In genomic region chr12:72719452-72720087, GRCm38 (mm10) we compare ENCODE assay signal across 19 mouse cellular contexts. TPM values are rescaled to one million over a fixed set of nuclear protein-coding genes. Genes with fewer than 3 reads are reported as not detected.
DNase-seq lines count a peak whose midpoint lies in the region; ATAC-seq and TF ChIP-seq lines count a peak whose summit lies in the region.
"Had no signal": no experiment of that assay in that cellular context is flagged by ENCODE, and none has a peak within 500 bp of the region (broad histone marks: within the 10 kb centered on the region; RNA-seq: fewer than 3 reads in every experiment).

No protein-coding gene starts in this region.

- no peak overlapping the region for H3K4me3 ChIP-seq in kidney, postnatal 0 days (replicated peaks; ENCODE audit: low read depth, low read length)
- H3K4me3 ChIP-seq in kidney, embryonic 15.5 days (replicated peaks), result no peak overlapping the region
- H3K4me3 ChIP-seq in heart, embryonic 12.5 days, result no peak overlapping the region
- H3K4me3 ChIP-seq in kidney, embryonic 16.5 days (ENCODE audit: low read length), result no peak overlapping the region
- H3K4me3 ChIP-seq: forebrain, embryonic 12.5 days had no signal

- no peaks in the 10 kb centered on the region for H3K4me1 ChIP-seq in kidney, postnatal 0 days (replicated peaks; ENCODE audit: insufficient read depth, low read length)
- peaks cover 6% of the 10 kb centered on the region; the same call in 1 of the 2 replicates for H3K4me1 ChIP-seq in kidney, embryonic 15.5 days
- H3K4me1 ChIP-seq in heart, embryonic 12.5 days (replicated peaks), result peaks cover 17% of the 10 kb centered on the region
- 0 out of 2 replicates have a peak, but pooled peaks cover 5% of the 10 kb centered on the region for H3K4me1 ChIP-seq in kidney, embryonic 16.5 days (ENCODE audit: insufficient read depth, low read length)
- H3K4me1 ChIP-seq: forebrain, embryonic 12.5 days had no signal

- no peaks in the 10 kb centered on the region for H3K9me3 ChIP-seq in kidney, postnatal 0 days (replicated peaks; ENCODE audit: low read length)
- H3K9me3 ChIP-seq in kidney, embryonic 15.5 days (replicated peaks), result no peaks in the 10 kb centered on the region
- H3K9me3 ChIP-seq in heart, embryonic 12.5 days (replicated peaks), result no peaks in the 10 kb centered on the region
- no peaks in the 10 kb centered on the region for H3K9me3 ChIP-seq in kidney, embryonic 16.5 days (ENCODE audit: low read length)
- H3K9me3 ChIP-seq: forebrain, embryonic 12.5 days had no signal

- no peak for ATAC-seq in kidney, postnatal 0 days (replicated peaks; ENCODE audit: low FRiP score, low read depth)
- ATAC-seq in kidney, embryonic 15.5 days (replicated peaks; ENCODE audit: low FRiP score), result no peak
- 0 out of 2 replicates have a peak, but pooled peaks have one; percentile 45 for ATAC-seq in heart, embryonic 12.5 days (ENCODE audit: insufficient number of reproducible peaks, low FRiP score)
- ATAC-seq in kidney, embryonic 16.5 days (ENCODE audit: low FRiP score, low TSS enrichment), result no peak
- ATAC-seq in inflammation-experienced regulatory T-cells, adult 6 months, result no peak
- ATAC-seq: lung, postnatal 0 days; midbrain, embryonic 16.5 days had no signal

- H3K27me3 ChIP-seq in kidney, postnatal 0 days (ENCODE audit: insufficient read depth, low read length), result no peaks in the 10 kb centered on the region
- H3K27me3 ChIP-seq in kidney, embryonic 15.5 days, result no peaks in the 10 kb centered on the region
- H3K27me3 ChIP-seq in heart, embryonic 12.5 days (replicated peaks), result no peaks in the 10 kb centered on the region
- no peaks in the 10 kb centered on the region for H3K27me3 ChIP-seq in kidney, embryonic 16.5 days (ENCODE audit: insufficient read depth, low read length)
- H3K27me3 ChIP-seq: forebrain, embryonic 12.5 days had no signal

- TF ChIP-seq CTCF in kidney, postnatal 0 days (IDR thresholded peaks at IDR 0.05; ENCODE audit: low read depth), result no peak

- H3K4me2 ChIP-seq in kidney, postnatal 0 days (ENCODE audit: low read length), result no peak overlapping the region
- no peak overlapping the region for H3K4me2 ChIP-seq in kidney, embryonic 15.5 days
- H3K4me2 ChIP-seq in heart, embryonic 12.5 days, result no peak overlapping the region
- no peak overlapping the region for H3K4me2 ChIP-seq in kidney, embryonic 16.5 days (replicated peaks; ENCODE audit: low read depth, low read length)
- H3K4me2 ChIP-seq: forebrain, embryonic 12.5 days had no signal

- H3K36me3 ChIP-seq in kidney, postnatal 0 days (ENCODE audit: insufficient read depth, low read length), result no peaks in the 10 kb centered on the region
- no peaks in the 10 kb centered on the region for H3K36me3 ChIP-seq in kidney, embryonic 15.5 days
- H3K36me3 ChIP-seq in heart, embryonic 12.5 days, result no peaks in the 10 kb centered on the region
- H3K36me3 ChIP-seq in kidney, embryonic 16.5 days (ENCODE audit: insufficient read depth, low read length), result no peaks in the 10 kb centered on the region
- H3K36me3 ChIP-seq: forebrain, embryonic 12.5 days had no signal

- H3K9ac ChIP-seq in kidney, postnatal 0 days (ENCODE audit: low read depth, low read length), result 0 out of 2 replicates have a peak overlapping the region, but pooled peaks have one; percentile 13
- no peak overlapping the region for H3K9ac ChIP-seq in kidney, embryonic 15.5 days
- no peak overlapping the region for H3K9ac ChIP-seq in heart, embryonic 12.5 days
- H3K9ac ChIP-seq in kidney, embryonic 16.5 days (replicated peaks; ENCODE audit: low read length), result no peak overlapping the region
- H3K9ac ChIP-seq: forebrain, embryonic 12.5 days; liver, embryonic 14.5 days had no signal

- H3K27ac ChIP-seq in kidney, postnatal 0 days, result no peak overlapping the region
- H3K27ac ChIP-seq in kidney, embryonic 15.5 days, result no peak overlapping the region
- H3K27ac ChIP-seq in heart, embryonic 12.5 days (ENCODE audit: poor library complexity, severe bottlenecking), result peak overlapping the region; percentile 83
- H3K27ac ChIP-seq in kidney, embryonic 16.5 days (ENCODE audit: low read length), result no peak overlapping the region
- H3K27ac ChIP-seq: forebrain, embryonic 12.5 days; liver, embryonic 14.5 days had no signal

- DNase-seq in kidney, postnatal 0 days (ENCODE audit: low spot score), result no peak
- DNase-seq in heart, postnatal 4 days, result peak; percentile 69
- peak; percentile 70 for DNase-seq in yolk sac, embryonic 10.5 days (ENCODE audit: low spot score)
- DNase-seq in frontal cortex, postnatal 14 days (ENCODE audit: low spot score in 2 of 2), result no peak
- DNase-seq: adrenal gland, postnatal 14 days; B cell, adult 2 months; embryo, embryonic 11 days; gastrocnemius, postnatal 25 days; kidney, postnatal 36 days; layer of hippocampus, adult 9-11 months; right cerebral cortex, adult 18-20 months had no signal

- 69% methylated on average over 11 of the region's 11 CpGs for WGBS in kidney, postnatal 0 days
- WGBS in kidney, embryonic 15.5 days, result 71% methylated on average over 11 of the region's 11 CpGs
- WGBS in heart, embryonic 12.5 days, result 38% methylated on average over 11 of the region's 11 CpGs
- 74% methylated on average over 11 of the region's 11 CpGs for WGBS in kidney, embryonic 16.5 days

RNA-seq across cellular contexts. Expression of gene Ppm1a, which starts 37.7 kb away (rescaled TPM):
- polyA plus RNA-seq in kidney, postnatal 0 days (2015; fragmentation: Nextera tagmentation; extraction: Ambion mirVana), result 52.6 and 53.5 TPM in 2 replicates
- polyA plus RNA-seq in kidney, embryonic 15.5 days (2015; fragmentation: Nextera tagmentation; extraction: Ambion mirVana), result 43.0 and 43.8 TPM in 2 replicates
- polyA plus RNA-seq in heart, embryonic 12.5 days (2016; fragmentation: Nextera tagmentation; extraction: Ambion mirVana), result 65.0 and 65.4 TPM in 2 replicates
- total RNA-seq in heart, postnatal 4 days (2021), result 100 to 1,000 TPM; 212 to 232 TPM
- polyA plus RNA-seq in kidney, embryonic 16.5 days (2015; fragmentation: Nextera tagmentation; extraction: Ambion mirVana), result 17.4 and 25.3 TPM in 2 replicates
- polyA plus RNA-seq in inflammation-experienced regulatory T-cells, adult 6 months (2017; shearing (Covaris generic)), result 10 to 100 TPM; 22.8 to 32.9 (median 30.0) TPM

RNA-seq across cellular contexts. Expression of gene Dhrs7, which starts 54.9 kb away (rescaled TPM):
- polyA plus RNA-seq in kidney, postnatal 0 days (2015; fragmentation: Nextera tagmentation; extraction: Ambion mirVana), result 12.8 and 14.0 TPM in 2 replicates
- polyA plus RNA-seq in kidney, embryonic 15.5 days (2015; fragmentation: Nextera tagmentation; extraction: Ambion mirVana), result 11.1 and 12.4 TPM in 2 replicates
- polyA plus RNA-seq in heart, embryonic 12.5 days (2016; fragmentation: Nextera tagmentation; extraction: Ambion mirVana), result 41.7 and 45.6 TPM in 2 replicates
- total RNA-seq in heart, postnatal 4 days (2021), result 100 to 1,000 TPM in 1 of 2 experiments, 10 to 100 TPM in 1; 79.2 to 105 TPM
- 12.1 and 13.7 TPM in 2 replicates for polyA plus RNA-seq in kidney, embryonic 16.5 days (2015; fragmentation: Nextera tagmentation; extraction: Ambion mirVana)
- 100 to 1,000 TPM; 100 to 112 (median 101) TPM for polyA plus RNA-seq in inflammation-experienced regulatory T-cells, adult 6 months (2017; shearing (Covaris generic))

Comparison
In these comparisons a context has a peak if more than half of its experiments do, and no peak if none do; other contexts are left out.
1. DNase-seq: peak in heart, postnatal 4 days (single experiment) and yolk sac, embryonic 10.5 days (single experiment); none in kidney, postnatal 0 days (single experiment) and frontal cortex, postnatal 14 days (0 of 2).